9 mouse cellular contexts compared by ENCODE assay signal in genomic region chr6:54034471-54034870, GRCm38 (mm10). TPM values are rescaled to one million over a fixed set of nuclear protein-coding genes. Genes with fewer than 3 reads are reported as not detected.
DNase-seq lines count a peak whose midpoint lies in the region.
"Had no signal": no experiment of that assay in that cellular context is flagged by ENCODE, and none has a peak within 500 bp of the region (broad histone marks: within the 10 kb centered on the region; RNA-seq: fewer than 3 reads in every experiment).

No protein-coding gene starts in this region.

- H3K4me1 ChIP-seq in midbrain, embryonic 10.5 days, result peaks cover 28% of the 10 kb centered on the region

- H3K9me3 ChIP-seq in midbrain, embryonic 10.5 days (replicated peaks), result no peaks in the 10 kb centered on the region

- intact Hi-C loops in gastrocnemius, postnatal 14 days (cut with DNase I; ENCODE audit: low total_unique reads), result loop anchor here (5.0 kb wide), 1 partner anchor 133 kb away; no protein-coding TSS in a partner anchor
- intact Hi-C loops in left cerebral cortex, postnatal 36 days (cut with DNase I), result loop anchor here (2.0 to 10.0 kb wide), 3 partner anchors 62 to 240 kb away; no protein-coding TSS in a partner anchor

- peaks cover 54% of the 10 kb centered on the region for H3K27me3 ChIP-seq in midbrain, embryonic 10.5 days (ENCODE audit: low read depth, poor library complexity, severe bottlenecking)

- H3K27ac ChIP-seq in midbrain, embryonic 10.5 days (replicated peaks), result peak overlapping the region; percentile 80

- DNase-seq in Muller cell, postnatal 12 days (ENCODE audit: inconsistent ontology term), result peak; percentile 44
- DNase-seq in cerebellum, postnatal 14 days, result peak; percentile 62 to 65
- DNase-seq in gastrocnemius, postnatal 14 days, result peak; percentile 69
- peak; percentile 71 for DNase-seq in hindlimb bud, embryonic 11.5 days (ENCODE audit: extremely low spot score, low read depth, low spot score)
- peak; percentile 47 to 66 for DNase-seq in left cerebral cortex, postnatal 36 days (ENCODE audit: low spot score in 2 of 2)
- DNase-seq in midbrain, embryonic 10.5 days (ENCODE audit: low spot score), result peak; percentile 84
- peak; percentile 68 for DNase-seq in right cerebral cortex, postnatal 25 days
- peak; percentile 63 to 82 for DNase-seq in urinary bladder, postnatal 4 days (ENCODE audit: low spot score in 2 of 2)

- WGBS in midbrain, embryonic 10.5 days, result 5% methylated on average over 8 of the region's 9 CpGs

- no peaks in the 10 kb centered on the region for H3K36me3 ChIP-seq in midbrain, embryonic 10.5 days

- no peak overlapping the region for H3K4me3 ChIP-seq in midbrain, embryonic 10.5 days

RNA-seq across cellular contexts. Expression of gene Chn2, which starts 4.9 kb away (rescaled TPM):
- total RNA-seq in gastrocnemius, postnatal 14 days (2021), result 1 to 10 TPM; 3.8 to 5.2 TPM
- 10 to 100 TPM; 42.5 to 44.8 TPM for total RNA-seq in left cerebral cortex, postnatal 36 days (2021)
- 17.3 and 20.0 TPM in 2 replicates for polyA plus RNA-seq in midbrain, embryonic 10.5 days (2016; fragmentation: Nextera tagmentation; extraction: Ambion mirVana)

RNA-seq across cellular contexts. Expression of gene Cpvl, which starts 56.0 kb away (rescaled TPM):
- not detected for total RNA-seq in gastrocnemius, postnatal 14 days (2021)
- not detected for total RNA-seq in left cerebral cortex, postnatal 36 days (2021)
- 0.07 TPM in 1 of 2 replicates, not detected in the other for polyA plus RNA-seq in midbrain, embryonic 10.5 days (2016; fragmentation: Nextera tagmentation; extraction: Ambion mirVana)
- total RNA-seq: layer of hippocampus, adult 18-20 months had no signal

Comparison
In these comparisons a context has a peak if more than half of its experiments do, and no peak if none do; other contexts are left out.
1. RNA of gene Chn2, which starts 4.9 kb away (total RNA-seq): 42.5 to 44.8 TPM in left cerebral cortex, postnatal 36 days; 3.8 to 5.2 TPM in gastrocnemius, postnatal 14 days; every median in the first group is over 4 times any median in the second.
2. Peak in every context shown above with its lines, with median percentiles within 50 percentile points of each other: DNase-seq.